Mouse (Mus musculus) kidney, adult 2 months (tissue): Measurements from ENCODE around the gene Ranbp9.

Source experiments
- CTCF ChIP-seq: fragments of 200-500 bp; conservative IDR thresholded peaks from 2 replicates; pipeline ENCODE4 v1.5.1; 2011; ENCODE audit warnings: low read depth, mild to moderate bottlenecking, control low read depth, low read length, moderate library complexity, mixed read lengths; ENCODE audit not compliant: insufficient read depth, insufficient read length
- POLR2A ChIP-seq: fragments of 200-500 bp; IDR thresholded peaks from one replicate; pipeline ENCODE4 v1.6.1; 2011; ENCODE audit warnings: low read depth, low read length, control low read depth

DNA sequence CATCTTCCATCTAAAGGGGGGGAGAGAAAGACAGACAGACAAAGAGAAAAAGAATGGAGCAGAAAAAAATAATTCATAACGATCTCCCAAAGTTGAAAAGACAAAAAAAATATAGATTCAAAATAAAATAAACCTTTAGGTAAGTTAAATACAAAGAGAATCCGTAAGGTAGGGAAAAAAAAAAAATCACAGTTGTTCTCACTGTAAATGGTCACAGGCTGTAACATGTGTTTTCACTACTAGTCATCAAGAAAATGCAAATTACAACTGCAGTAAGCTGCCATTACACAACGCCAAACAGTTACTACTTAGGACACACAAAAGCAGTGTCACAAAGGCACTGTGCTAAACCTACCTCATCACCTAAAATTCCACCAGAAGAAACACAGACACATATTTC is 36.4 kb downstream of the Ranbp9 start:
- no peak for TF ChIP-seq CTCF
- TF ChIP-seq POLR2A: no peak
